Mouse (Mus musculus): Measurements from ENCODE around the gene Fancg.

DNA sequence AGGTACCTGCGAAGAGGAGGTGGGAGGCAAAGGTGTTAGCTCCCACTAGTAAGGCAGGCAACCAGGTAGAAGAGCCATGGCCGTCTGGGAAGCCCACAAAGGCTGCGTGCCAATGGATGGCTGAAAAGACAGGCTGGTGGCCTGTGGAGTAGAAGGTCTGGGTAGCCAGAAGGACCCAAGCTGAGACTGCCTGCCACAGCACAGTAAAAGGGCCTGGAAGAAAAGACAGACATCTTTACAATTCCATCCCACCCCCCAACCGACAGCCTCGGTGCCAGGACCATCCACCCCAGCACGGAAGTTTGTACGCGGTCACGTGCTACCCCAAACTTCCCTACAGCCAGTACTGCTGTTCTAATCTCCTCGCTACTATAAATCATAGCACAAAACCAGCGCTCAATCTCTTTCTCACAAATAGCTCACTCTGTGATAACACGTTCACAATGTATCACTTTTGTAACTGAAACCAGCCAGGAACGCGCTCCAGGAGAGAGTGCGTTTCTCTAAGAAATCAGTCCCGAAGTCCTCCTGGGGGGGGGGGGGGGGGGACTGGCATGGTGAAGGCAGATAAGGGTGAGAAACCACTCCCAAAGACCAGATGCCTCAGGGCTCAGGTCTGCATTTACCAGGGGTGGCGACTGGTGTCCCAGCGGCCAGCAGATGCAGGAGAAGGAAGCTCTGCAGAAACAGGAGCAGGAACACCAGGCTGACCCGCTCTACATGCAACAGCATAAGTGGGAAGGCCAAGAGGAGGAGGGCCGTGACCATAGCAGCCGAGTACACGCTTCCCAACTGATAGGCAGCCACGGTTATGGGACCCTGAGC lies 9.5 kb upstream of the Fancg start:
- TF ChIP-seq POLR2A (IDR thresholded peaks at IDR 0.05; ENCODE audit: borderline replicate concordance, extremely low read depth, insufficient read depth, insufficient read length, poor library complexity, severe bottlenecking) (no peak), CTCF (IDR thresholded peaks at IDR 0.05; ENCODE audit: borderline replicate concordance, extremely low read depth, insufficient read depth, insufficient read length) (no peak)

Measured in brain, embryonic 14.5 days (tissue).